Mouse (Mus musculus): ENCODE measurements around the gene Cish. TPM values are rescaled to one million over a fixed set of nuclear protein-coding genes. Genes with fewer than 3 reads are reported as not detected.

Cish gene
- 8.4 and 12.0 TPM in 2 replicates for polyA plus RNA-seq (2016; fragmentation: Nextera tagmentation; extraction: Ambion mirVana)

DNA sequence AAGGTAGTCTGAATTCAATTTTAAA is at the start of gene Cish:
TSS of gene Cish (plus strand) at position 11 of the 25 bp plus-strand sequence.
- H3K27me3 ChIP-seq, result no peaks in the 10 kb centered on the region
- H3K27ac ChIP-seq, result peak within 1 kb of the TSS; percentile 54
- peaks cover 17% of the 10 kb centered on the region; the same call in 1 of the 2 replicates for H3K4me1 ChIP-seq
- peaks cover 7% of the 10 kb centered on the region for H3K36me3 ChIP-seq
- peak within 1 kb of the TSS; percentile 63 for H3K9ac ChIP-seq
- H3K4me2 ChIP-seq (replicated peaks), result peak within 1 kb of the TSS; percentile 64
- H3K4me3 ChIP-seq, result peak within 1 kb of the TSS; percentile 60
- ATAC-seq (ENCODE audit: insufficient number of reproducible peaks, insufficient read depth, low FRiP score, low TSS enrichment), result no peak
- no peaks in the 10 kb centered on the region for H3K9me3 ChIP-seq

DNA sequence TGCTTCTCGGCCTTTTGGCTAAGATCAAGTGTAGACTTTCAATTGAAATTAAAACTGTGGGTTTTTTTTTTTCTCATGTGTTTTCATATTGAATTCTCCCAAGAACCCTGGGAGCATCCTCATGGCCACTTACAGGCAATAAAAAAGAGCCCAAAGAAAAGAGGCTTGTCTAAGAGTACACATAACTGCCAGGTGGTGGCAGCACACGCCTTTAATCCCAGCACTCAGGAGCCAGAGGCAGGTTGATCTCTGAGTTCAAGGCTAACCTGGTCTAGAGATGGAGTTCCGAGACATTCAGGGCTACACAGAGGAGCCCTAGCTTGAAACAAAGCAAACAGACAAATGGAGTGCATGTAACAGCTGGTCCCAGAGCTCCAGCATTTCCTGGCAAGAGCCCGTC is 49.7 kb upstream of the Cish start:
- H3K4me2 ChIP-seq (replicated peaks), result no peak overlapping the region
- WGBS, result 63% methylated on average over 4 of the region's 4 CpGs
- H3K4me3 ChIP-seq, result no peak overlapping the region

DNA sequence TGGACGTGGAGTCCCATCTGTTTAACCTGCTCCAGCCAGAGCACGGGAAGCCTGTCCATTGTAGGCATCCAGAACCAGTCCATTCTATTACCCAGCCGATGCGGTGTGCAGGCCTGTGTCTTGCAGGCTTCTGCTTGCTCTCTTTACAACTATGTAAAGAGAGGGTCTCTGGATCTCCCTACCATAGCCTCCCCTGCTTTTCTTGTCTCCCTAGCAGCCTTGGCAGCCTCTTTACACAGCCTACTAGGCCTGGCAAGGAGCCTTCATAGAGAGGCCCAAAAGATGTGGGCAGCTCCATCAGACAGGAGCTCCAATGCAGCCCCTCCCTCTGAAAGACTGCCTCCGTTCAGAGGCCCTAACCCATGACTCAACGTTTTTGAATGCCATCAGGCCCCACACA is 46.7 kb upstream of the Cish start:
- Histone ChIP-seq H3K4me3 (no peak overlapping the region), H3K27ac (no peak overlapping the region), H3K9me3 (no peaks in the 10 kb centered on the region), H3K9ac (no peak overlapping the region), H3K4me1 (no peaks in the 10 kb centered on the region), H3K36me3 (no peaks in the 10 kb centered on the region), H3K27me3 (no peaks in the 10 kb centered on the region; the same call in 1 of the 2 replicates), H3K4me2 (replicated peaks) (no peak overlapping the region)
- WGBS, result 75% methylated on average over 6 of the region's 6 CpGs
- no peak for ATAC-seq (ENCODE audit: insufficient number of reproducible peaks, insufficient read depth, low FRiP score, low TSS enrichment)

More for the DNA sequence above, 49.7 kb upstream of the Cish start:
- Histone ChIP-seq H3K4me1 (no peaks in the 10 kb centered on the region), H3K9me3 (no peaks in the 10 kb centered on the region), H3K27ac (no peak overlapping the region), H3K9ac (no peak overlapping the region), H3K27me3 (no peaks in the 10 kb centered on the region; the same call in 1 of the 2 replicates), H3K36me3 (no peaks in the 10 kb centered on the region)
- no peak for ATAC-seq (ENCODE audit: insufficient number of reproducible peaks, insufficient read depth, low FRiP score, low TSS enrichment)

DNA sequence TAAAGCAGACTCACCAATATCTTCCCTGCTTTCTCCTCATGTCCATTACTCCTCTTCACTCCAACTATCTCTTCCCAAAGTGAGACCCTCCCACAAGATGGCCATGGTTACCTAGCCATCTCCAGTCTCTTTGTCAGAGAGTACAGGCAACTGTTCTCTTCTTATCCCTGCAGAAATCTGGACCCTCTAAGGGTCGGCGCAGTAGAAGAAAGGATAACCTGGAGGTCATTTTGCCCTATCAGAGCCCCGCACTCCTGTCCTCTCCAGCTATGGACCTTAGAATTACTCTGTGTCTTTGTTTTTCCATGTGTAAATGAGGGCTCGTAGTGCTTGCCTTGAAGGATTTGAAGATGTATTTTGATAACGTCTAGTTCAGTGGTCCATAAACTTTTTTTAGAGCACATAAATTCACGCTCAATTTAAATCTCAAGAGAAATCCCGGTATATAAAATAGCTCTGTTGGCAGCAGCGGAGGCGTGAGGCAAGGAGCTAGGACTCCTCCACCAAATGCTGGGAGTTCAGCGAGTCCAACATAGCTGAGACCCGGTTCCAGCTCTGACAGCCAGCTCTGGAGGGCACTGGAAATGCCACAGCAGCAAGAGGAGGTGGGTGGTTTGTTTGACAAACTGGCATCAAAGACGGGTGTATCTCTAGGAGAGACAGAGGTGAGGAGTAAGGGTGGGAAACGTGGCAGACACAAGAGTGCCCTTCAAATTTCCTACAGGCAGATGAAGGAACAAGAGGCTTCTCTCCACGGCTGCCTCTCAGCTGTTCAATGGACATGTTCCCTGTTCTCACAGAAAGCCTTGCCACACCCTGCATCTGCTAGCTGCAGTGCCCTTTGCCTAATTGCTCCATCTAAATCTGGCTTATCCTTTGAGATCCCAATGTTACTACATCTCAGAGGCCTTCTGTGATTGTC is 45.1 kb upstream of the Cish start:
- Histone ChIP-seq H3K4me3 (no peak overlapping the region), H3K27me3 (no peaks in the 10 kb centered on the region; the same call in 1 of the 2 replicates), H3K4me1 (no peaks in the 10 kb centered on the region), H3K36me3 (no peaks in the 10 kb centered on the region), H3K9ac (no peak overlapping the region), H3K27ac (no peak overlapping the region), H3K9me3 (no peaks in the 10 kb centered on the region), H3K4me2 (replicated peaks) (no peak overlapping the region)
- 82% methylated on average over 14 of the region's 14 CpGs for WGBS
- ATAC-seq (ENCODE audit: insufficient number of reproducible peaks, insufficient read depth, low FRiP score, low TSS enrichment), result no peak

DNA sequence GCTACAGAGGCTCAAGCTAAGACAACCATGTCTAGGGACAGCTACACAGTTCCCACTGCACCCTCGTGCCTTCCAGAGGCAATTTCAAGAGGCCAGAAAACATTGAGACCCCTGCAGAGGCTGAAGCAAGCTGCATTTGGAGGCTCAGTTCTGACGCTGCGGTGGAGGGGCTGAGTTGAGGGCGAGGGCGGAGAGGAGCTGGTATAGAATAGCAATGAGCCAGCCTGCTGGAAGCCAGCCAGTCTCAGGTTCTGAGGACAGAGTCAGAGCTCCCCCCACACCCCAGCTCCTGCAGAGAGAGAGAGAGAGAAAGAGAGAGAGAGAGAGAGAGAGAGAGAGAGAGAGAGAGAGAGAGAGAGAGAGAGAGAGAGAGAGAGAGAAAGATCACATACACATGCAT is 43.7 kb upstream of the Cish start:
- no peaks in the 10 kb centered on the region; the same call in 1 of the 2 replicates for H3K27me3 ChIP-seq
- H3K4me2 ChIP-seq (replicated peaks), result no peak overlapping the region
- no peak overlapping the region for H3K4me3 ChIP-seq
- WGBS, result 31% methylated on average over 5 of the region's 5 CpGs
- no peak overlapping the region for H3K27ac ChIP-seq
- no peaks in the 10 kb centered on the region for H3K36me3 ChIP-seq
- H3K9me3 ChIP-seq, result no peaks in the 10 kb centered on the region
- H3K4me1 ChIP-seq, result no peaks in the 10 kb centered on the region
- H3K9ac ChIP-seq, result no peak overlapping the region
- ATAC-seq (ENCODE audit: insufficient number of reproducible peaks, insufficient read depth, low FRiP score, low TSS enrichment), result no peak

DNA sequence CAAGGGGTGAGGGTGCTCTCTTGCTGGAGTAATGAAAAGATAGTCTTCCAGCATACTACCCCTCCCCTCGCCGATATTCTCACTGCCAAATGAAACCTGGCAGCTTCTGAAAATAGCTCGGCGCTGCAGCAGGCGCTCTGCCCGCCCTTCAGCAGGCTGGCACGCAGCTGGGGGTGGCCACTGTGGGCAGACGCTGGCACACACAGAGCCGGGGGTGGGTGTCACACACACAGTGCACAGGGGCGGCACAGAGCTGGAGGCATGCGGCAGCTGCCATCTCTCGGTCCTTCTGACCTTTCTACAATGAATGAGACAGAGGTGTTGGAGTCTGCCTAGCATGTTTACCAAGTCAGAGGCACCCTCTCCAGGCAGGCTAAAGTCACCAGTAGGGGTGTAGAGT is 41.4 kb upstream of the Cish start:
- no peaks in the 10 kb centered on the region for H3K4me1 ChIP-seq
- ATAC-seq (ENCODE audit: insufficient number of reproducible peaks, insufficient read depth, low FRiP score, low TSS enrichment), result no peak
- no peaks in the 10 kb centered on the region; the same call in 1 of the 2 replicates for H3K27me3 ChIP-seq
- no peaks in the 10 kb centered on the region for H3K36me3 ChIP-seq
- no peak overlapping the region for H3K4me3 ChIP-seq
- H3K4me2 ChIP-seq (replicated peaks), result no peak overlapping the region
- H3K9ac ChIP-seq, result no peak overlapping the region
- H3K9me3 ChIP-seq, result no peaks in the 10 kb centered on the region
- 80% methylated on average over 12 of the region's 12 CpGs for WGBS
- H3K27ac ChIP-seq, result no peak overlapping the region

DNA sequence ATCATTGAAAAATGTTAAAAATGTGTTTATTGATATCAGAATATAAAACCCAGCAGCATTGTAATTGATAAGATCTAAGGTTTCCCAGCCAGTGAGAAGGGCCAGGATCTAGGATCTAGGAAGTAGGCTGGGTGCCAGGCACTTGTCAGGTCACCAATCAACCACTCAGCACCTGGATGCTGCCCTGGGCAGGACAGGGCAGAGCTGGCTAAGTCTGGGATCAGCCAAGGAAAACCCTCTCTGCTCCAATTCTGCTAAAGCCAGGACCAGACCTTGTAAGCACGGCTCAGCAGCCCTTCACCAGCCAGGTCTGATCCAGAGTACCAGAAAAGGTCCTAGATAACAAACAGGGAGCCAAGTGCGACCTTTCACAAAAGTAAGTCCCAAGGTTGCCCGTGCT is 40.9 kb upstream of the Cish start:
- ATAC-seq (ENCODE audit: insufficient number of reproducible peaks, insufficient read depth, low FRiP score, low TSS enrichment), result no peak
- Histone ChIP-seq H3K9me3 (no peaks in the 10 kb centered on the region), H3K4me1 (no peaks in the 10 kb centered on the region), H3K27ac (no peak overlapping the region), H3K4me3 (no peak overlapping the region), H3K9ac (no peak overlapping the region), H3K4me2 (replicated peaks) (no peak overlapping the region), H3K27me3 (no peaks in the 10 kb centered on the region; the same call in 1 of the 2 replicates), H3K36me3 (no peaks in the 10 kb centered on the region)
- 83% methylated on average over 3 of the region's 3 CpGs for WGBS

DNA sequence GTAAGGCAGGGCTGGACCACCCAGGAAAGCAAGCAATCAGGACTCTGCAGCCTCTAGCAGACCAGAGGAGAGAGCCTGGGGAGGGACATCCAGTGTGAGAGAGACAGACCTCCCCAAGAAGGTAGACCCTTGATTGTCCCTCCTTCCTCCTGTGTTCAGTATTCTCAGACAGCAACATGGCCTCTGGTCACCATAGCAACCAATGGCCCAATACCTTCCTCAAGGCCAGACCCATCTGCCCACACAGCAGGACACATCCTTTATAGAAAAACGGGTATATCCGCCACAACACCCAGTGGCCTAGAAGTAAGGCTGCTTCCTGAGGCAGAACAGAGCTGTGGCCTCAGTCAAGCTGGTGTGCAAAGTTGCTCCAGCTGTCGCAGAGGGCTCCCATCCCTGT is 40.2 kb upstream of the Cish start:
- H3K4me1 ChIP-seq, result no peaks in the 10 kb centered on the region
- no peaks in the 10 kb centered on the region for H3K9me3 ChIP-seq
- no peak overlapping the region for H3K9ac ChIP-seq
- H3K27ac ChIP-seq, result no peak overlapping the region
- H3K4me3 ChIP-seq, result no peak overlapping the region
- no peaks in the 10 kb centered on the region for H3K36me3 ChIP-seq
- ATAC-seq (ENCODE audit: insufficient number of reproducible peaks, insufficient read depth, low FRiP score, low TSS enrichment), result no peak
- 48% methylated on average over 3 of the region's 3 CpGs for WGBS
- H3K27me3 ChIP-seq, result no peaks in the 10 kb centered on the region
- no peak overlapping the region for H3K4me2 ChIP-seq (replicated peaks)

DNA sequence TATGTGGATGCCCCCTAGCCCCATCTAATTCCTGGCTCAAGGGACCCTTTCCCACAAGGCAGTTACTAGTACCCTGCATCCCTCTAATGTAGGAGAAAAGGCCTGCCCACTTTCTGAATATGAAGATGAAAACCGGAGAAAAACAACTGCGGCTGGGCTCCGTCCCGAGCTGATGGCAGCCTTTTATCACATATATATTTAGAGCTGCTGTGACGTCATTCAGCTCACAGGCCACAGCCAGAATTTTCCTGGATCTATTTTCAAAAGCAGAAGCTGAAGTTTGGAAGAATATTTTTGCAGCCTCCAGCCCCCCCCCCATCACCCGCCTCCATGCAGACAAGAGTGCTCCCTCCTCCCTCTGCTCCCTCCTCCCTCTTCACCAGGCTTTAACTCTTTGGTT is 36.3 kb upstream of the Cish start:
- Histone ChIP-seq H3K4me1 (no peaks in the 10 kb centered on the region), H3K4me2 (replicated peaks) (no peak overlapping the region), H3K27me3 (no peaks in the 10 kb centered on the region), H3K9me3 (no peaks in the 10 kb centered on the region), H3K27ac (no peak overlapping the region), H3K9ac (no peak overlapping the region), H3K36me3 (no peaks in the 10 kb centered on the region), H3K4me3 (no peak overlapping the region)
- WGBS, result 68% methylated on average over 6 of the region's 6 CpGs
- ATAC-seq (ENCODE audit: insufficient number of reproducible peaks, insufficient read depth, low FRiP score, low TSS enrichment), result no peak

DNA sequence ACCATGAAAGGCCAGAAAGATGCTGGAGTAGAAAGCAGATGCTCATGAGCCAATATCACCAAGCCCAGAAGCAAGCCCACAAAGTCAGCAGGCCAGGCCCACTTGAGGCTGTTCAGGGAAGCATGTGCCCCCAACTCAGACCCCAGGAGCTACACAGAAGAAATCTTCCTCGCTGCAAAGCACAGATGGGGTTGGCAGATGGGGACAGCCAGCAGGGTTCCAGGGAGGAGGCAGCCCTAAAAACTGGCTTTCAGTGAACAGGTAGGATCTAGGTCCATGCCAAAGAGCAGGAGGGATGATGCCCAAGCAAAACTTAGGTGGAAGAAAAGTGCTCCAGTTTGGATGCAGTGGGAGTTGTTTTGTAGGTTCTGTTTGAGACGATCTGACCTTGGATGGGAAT is 35.4 kb upstream of the Cish start:
- 71% methylated on average over 2 of the region's 2 CpGs for WGBS
- H3K27me3 ChIP-seq, result no peaks in the 10 kb centered on the region
- ATAC-seq (ENCODE audit: insufficient number of reproducible peaks, insufficient read depth, low FRiP score, low TSS enrichment), result no peak
- no peaks in the 10 kb centered on the region for H3K36me3 ChIP-seq
- H3K4me3 ChIP-seq, result no peak overlapping the region
- H3K27ac ChIP-seq, result no peak overlapping the region
- no peak overlapping the region for H3K9ac ChIP-seq
- no peaks in the 10 kb centered on the region for H3K9me3 ChIP-seq
- H3K4me2 ChIP-seq (replicated peaks), result no peak overlapping the region
- no peaks in the 10 kb centered on the region for H3K4me1 ChIP-seq

DNA sequence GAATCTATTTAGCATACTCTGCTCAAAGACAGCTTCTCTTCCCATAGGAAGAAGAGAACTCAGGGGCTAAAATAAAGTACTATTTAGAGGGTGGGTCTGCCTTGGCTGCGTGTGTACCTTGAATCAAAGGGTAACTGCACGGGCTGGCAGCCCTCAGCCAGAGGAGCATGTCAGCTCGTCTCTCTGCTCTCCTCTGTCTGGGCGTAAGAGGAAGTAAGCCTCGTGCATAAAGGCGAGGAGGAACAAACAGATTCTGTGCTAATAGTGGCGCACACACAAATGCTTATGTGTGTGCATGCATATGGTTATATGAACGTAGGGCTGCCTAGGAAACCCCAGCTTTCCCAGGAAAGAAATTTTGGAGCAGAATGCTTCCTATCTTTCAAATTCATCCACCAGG is 35.0 kb upstream of the Cish start:
- Histone ChIP-seq H3K27ac (no peak overlapping the region), H3K4me3 (no peak overlapping the region), H3K27me3 (no peaks in the 10 kb centered on the region), H3K4me2 (replicated peaks) (no peak overlapping the region), H3K9ac (no peak overlapping the region), H3K9me3 (no peaks in the 10 kb centered on the region), H3K4me1 (no peaks in the 10 kb centered on the region), H3K36me3 (no peaks in the 10 kb centered on the region)
- no peak for ATAC-seq (ENCODE audit: insufficient number of reproducible peaks, insufficient read depth, low FRiP score, low TSS enrichment)
- 67% methylated on average over 8 of the region's 8 CpGs for WGBS

DNA sequence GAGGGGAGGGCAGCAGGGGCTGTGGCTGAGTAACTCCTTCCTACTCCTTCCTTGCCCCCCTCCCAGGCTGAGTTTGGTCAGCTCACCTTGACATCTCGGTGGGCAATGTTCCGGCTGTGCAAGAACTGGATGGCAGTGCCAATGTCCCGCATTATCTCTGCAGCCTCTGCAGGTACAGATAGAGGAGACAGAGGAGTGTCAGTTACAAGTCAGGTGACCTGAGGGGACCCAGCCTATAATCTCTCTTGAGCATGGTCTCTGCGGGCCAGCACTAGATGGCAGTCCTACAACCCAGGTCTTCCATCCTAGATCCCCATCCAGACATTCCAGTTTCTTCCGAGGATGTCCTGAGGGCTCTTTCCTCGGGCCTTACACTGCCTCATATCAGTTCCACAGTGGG is 34.0 kb upstream of the Cish start:
- ATAC-seq (ENCODE audit: insufficient number of reproducible peaks, insufficient read depth, low FRiP score, low TSS enrichment), result no peak
- Histone ChIP-seq H3K27me3 (no peaks in the 10 kb centered on the region), H3K36me3 (no peaks in the 10 kb centered on the region), H3K27ac (no peak overlapping the region), H3K9me3 (no peaks in the 10 kb centered on the region), H3K4me3 (no peak overlapping the region), H3K4me2 (replicated peaks) (no peak overlapping the region), H3K9ac (no peak overlapping the region), H3K4me1 (no peaks in the 10 kb centered on the region)
- WGBS, result 76% methylated on average over 6 of the region's 6 CpGs

DNA sequence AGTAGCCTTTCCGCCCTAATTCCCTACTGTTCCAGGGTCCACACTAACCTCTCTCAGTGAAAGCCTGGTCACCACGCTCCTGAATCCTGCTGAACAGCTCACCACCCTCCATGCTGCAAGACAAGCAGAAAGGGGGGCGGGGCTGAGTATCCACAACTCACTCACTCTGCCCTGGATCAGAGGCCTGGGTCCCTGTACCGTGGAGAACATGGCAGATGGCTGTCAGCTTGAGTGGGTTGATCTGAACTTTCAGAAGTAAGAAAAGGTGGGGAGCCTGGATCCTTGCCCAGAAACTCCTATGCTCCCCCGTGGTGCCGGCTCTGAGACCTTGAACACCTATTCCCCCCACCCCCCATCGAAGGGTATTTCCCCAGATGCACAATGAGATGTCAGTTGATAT is 33.5 kb upstream of the Cish start:
- Histone ChIP-seq H3K9me3 (no peaks in the 10 kb centered on the region), H3K4me2 (replicated peaks) (no peak overlapping the region), H3K36me3 (no peaks in the 10 kb centered on the region), H3K4me1 (no peaks in the 10 kb centered on the region), H3K9ac (no peak overlapping the region), H3K27ac (no peak overlapping the region), H3K27me3 (no peaks in the 10 kb centered on the region), H3K4me3 (no peak overlapping the region)
- no peak for ATAC-seq (ENCODE audit: insufficient number of reproducible peaks, insufficient read depth, low FRiP score, low TSS enrichment)
- WGBS, result 75% methylated on average over 7 of the region's 7 CpGs

All from embryonic facial prominence, embryonic 12.5 days (tissue).